Mouse (Mus musculus): ENCODE results near the gene Hspg2. TPM values are rescaled to one million over a fixed set of nuclear protein-coding genes. Genes with fewer than 3 reads are reported as not detected.

Hspg2 gene
- polyA plus RNA-seq, 1 experiment from 2014 or later = 67.2 TPM

GRCm38 (mm10) chr4:137498882-137499583 is 30.5 kb downstream of the Hspg2 start:
- DNase-seq (ENCODE audit: low spot score) = no peak
- Histone ChIP-seq H3K27me3 (replicated peaks; ENCODE audit: control insufficient read depth, insufficient read depth, low read length) (no peaks in the 10 kb centered on the region), H3K27ac (replicated peaks; ENCODE audit: low read depth, low read length) (peak overlapping the region; percentile 74), H3K9me3 (ENCODE audit: control insufficient read depth, low read length) (no peaks in the 10 kb centered on the region), H3K9ac (ENCODE audit: low read depth, low read length) (no peak overlapping the region), H3K4me1 (ENCODE audit: control insufficient read depth, insufficient read depth, low read length) (peaks cover 30% of the 10 kb centered on the region), H3K4me2 (ENCODE audit: low read depth, low read length) (no peak overlapping the region), H3K36me3 (ENCODE audit: control insufficient read depth, insufficient read depth, low read length) (peaks cover 28% of the 10 kb centered on the region), H3K4me3 (ENCODE audit: low read depth, low read length) (no peak overlapping the region)
- 86% methylated on average over 9 of the region's 9 CpGs for WGBS
- no peak for ATAC-seq (ENCODE audit: low read depth)

GRCm38 (mm10) chr4:137500149-137500548 is 31.6 kb downstream of the Hspg2 start:
- Histone ChIP-seq H3K4me1 (ENCODE audit: control insufficient read depth, insufficient read depth, low read length) (peaks cover 21% of the 10 kb centered on the region), H3K27ac (replicated peaks; ENCODE audit: low read depth, low read length) (no peak overlapping the region), H3K4me3 (ENCODE audit: low read depth, low read length) (no peak overlapping the region), H3K27me3 (replicated peaks; ENCODE audit: control insufficient read depth, insufficient read depth, low read length) (no peaks in the 10 kb centered on the region), H3K4me2 (ENCODE audit: low read depth, low read length) (no peak overlapping the region), H3K9ac (ENCODE audit: low read depth, low read length) (0 out of 2 replicates have a peak overlapping the region, but pooled peaks have one; percentile 31), H3K9me3 (ENCODE audit: control insufficient read depth, low read length) (no peaks in the 10 kb centered on the region), H3K36me3 (ENCODE audit: control insufficient read depth, insufficient read depth, low read length) (peaks cover 36% of the 10 kb centered on the region)
- DNase-seq (ENCODE audit: low spot score) (no peak), ATAC-seq (ENCODE audit: low read depth) (no peak)
- WGBS = 71% methylated on average over 12 of the region's 12 CpGs

GRCm38 (mm10) chr4:137500953-137501352 is 32.4 kb downstream of the Hspg2 start:
- peaks cover 20% of the 10 kb centered on the region for H3K4me1 ChIP-seq (ENCODE audit: control insufficient read depth, insufficient read depth, low read length)
- no peaks in the 10 kb centered on the region for H3K27me3 ChIP-seq (replicated peaks; ENCODE audit: control insufficient read depth, insufficient read depth, low read length)
- no peak for ATAC-seq (ENCODE audit: low read depth)
- DNase-seq (ENCODE audit: low spot score) = no peak
- 87% methylated on average over 5 of the region's 5 CpGs for WGBS
- H3K9me3 ChIP-seq (ENCODE audit: control insufficient read depth, low read length) = no peaks in the 10 kb centered on the region
- H3K36me3 ChIP-seq (ENCODE audit: control insufficient read depth, insufficient read depth, low read length) = peaks cover 41% of the 10 kb centered on the region
- no peak overlapping the region for H3K4me2 ChIP-seq (ENCODE audit: low read depth, low read length)
- no peak overlapping the region for H3K9ac ChIP-seq (ENCODE audit: low read depth, low read length)
- no peak overlapping the region for H3K4me3 ChIP-seq (ENCODE audit: low read depth, low read length)
- no peak overlapping the region for H3K27ac ChIP-seq (replicated peaks; ENCODE audit: low read depth, low read length)

DNA sequence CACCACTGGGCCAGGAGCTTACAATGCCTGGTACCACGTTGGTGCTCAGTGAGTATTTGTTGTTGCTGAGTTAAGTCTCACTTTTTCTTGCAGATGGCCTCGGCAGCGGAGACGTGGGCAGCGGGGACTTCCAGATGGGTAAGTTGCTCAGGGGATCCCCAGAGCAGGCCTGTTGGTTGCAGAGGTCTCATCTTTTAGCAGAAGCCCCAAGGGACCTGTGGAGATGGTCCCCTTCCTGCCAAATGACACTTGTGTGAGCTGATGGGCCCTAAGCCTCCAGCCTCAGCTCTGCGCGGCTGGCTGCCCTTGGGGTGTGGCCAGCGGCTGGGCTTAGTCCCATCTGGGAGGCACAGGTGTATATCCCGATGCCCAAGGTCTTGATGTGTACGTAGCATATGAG is 33.6 kb downstream of the Hspg2 start:
- Histone ChIP-seq H3K4me2 (ENCODE audit: low read depth, low read length) (no peak overlapping the region), H3K27ac (replicated peaks; ENCODE audit: low read depth, low read length) (no peak overlapping the region), H3K4me3 (ENCODE audit: low read depth, low read length) (no peak overlapping the region), H3K36me3 (ENCODE audit: control insufficient read depth, insufficient read depth, low read length) (peaks cover 44% of the 10 kb centered on the region), H3K4me1 (ENCODE audit: control insufficient read depth, insufficient read depth, low read length) (peaks cover 17% of the 10 kb centered on the region), H3K9ac (ENCODE audit: low read depth, low read length) (no peak overlapping the region), H3K27me3 (replicated peaks; ENCODE audit: control insufficient read depth, insufficient read depth, low read length) (no peaks in the 10 kb centered on the region), H3K9me3 (ENCODE audit: control insufficient read depth, low read length) (no peaks in the 10 kb centered on the region)
- ATAC-seq (ENCODE audit: low read depth) = no peak
- no peak for DNase-seq (ENCODE audit: low spot score)
- 86% methylated on average over 9 of the region's 10 CpGs for WGBS

- Histone ChIP-seq H3K9me3 (ENCODE audit: control insufficient read depth, low read length) (no peaks in the 10 kb centered on the region), H3K4me1 (ENCODE audit: control insufficient read depth, insufficient read depth, low read length) (peaks cover 13% of the 10 kb centered on the region), H3K27ac (replicated peaks; ENCODE audit: low read depth, low read length) (peak overlapping the region; percentile 28), H3K4me3 (ENCODE audit: low read depth, low read length) (no peak overlapping the region), H3K27me3 (replicated peaks; ENCODE audit: control insufficient read depth, insufficient read depth, low read length) (no peaks in the 10 kb centered on the region), H3K36me3 (ENCODE audit: control insufficient read depth, insufficient read depth, low read length) (peaks cover 50% of the 10 kb centered on the region), H3K4me2 (ENCODE audit: low read depth, low read length) (no peak overlapping the region), H3K9ac (ENCODE audit: low read depth, low read length) (no peak overlapping the region)
- ATAC-seq (ENCODE audit: low read depth) (no peak), DNase-seq (ENCODE audit: low spot score) (no peak)
- WGBS = 81% methylated on average over 7 of the region's 7 CpGs
Measured at GRCm38 (mm10) chr4:137502801-137503200, 34.2 kb downstream of the Hspg2 start.

- H3K27me3 ChIP-seq (replicated peaks; ENCODE audit: control insufficient read depth, insufficient read depth, low read length) = no peaks in the 10 kb centered on the region
- DNase-seq (ENCODE audit: low spot score) (no peak), ATAC-seq (ENCODE audit: low read depth) (peak; percentile 62)
- no peak overlapping the region for H3K9ac ChIP-seq (ENCODE audit: low read depth, low read length)
- H3K4me3 ChIP-seq (ENCODE audit: low read depth, low read length) = no peak overlapping the region
- H3K9me3 ChIP-seq (ENCODE audit: control insufficient read depth, low read length) = no peaks in the 10 kb centered on the region
- H3K27ac ChIP-seq (replicated peaks; ENCODE audit: low read depth, low read length) = peak overlapping the region; percentile 28; the same call in 1 of the 2 replicates
- WGBS = 73% methylated on average over 6 of the region's 6 CpGs
- peaks cover 5% of the 10 kb centered on the region for H3K4me1 ChIP-seq (ENCODE audit: control insufficient read depth, insufficient read depth, low read length)
- H3K4me2 ChIP-seq (ENCODE audit: low read depth, low read length) = no peak overlapping the region
- H3K36me3 ChIP-seq (ENCODE audit: control insufficient read depth, insufficient read depth, low read length) = peaks cover 57% of the 10 kb centered on the region
Measured at GRCm38 (mm10) chr4:137503509-137503971, 35.0 kb downstream of the Hspg2 start.

GRCm38 (mm10) chr4:137506629-137507028 is 38.1 kb downstream of the Hspg2 start:
- H3K4me1 ChIP-seq (ENCODE audit: control insufficient read depth, insufficient read depth, low read length) = no peaks in the 10 kb centered on the region
- H3K9ac ChIP-seq (ENCODE audit: low read depth, low read length) = no peak overlapping the region
- 93% methylated on average over 10 of the region's 10 CpGs for WGBS
- peaks cover 84% of the 10 kb centered on the region for H3K36me3 ChIP-seq (ENCODE audit: control insufficient read depth, insufficient read depth, low read length)
- no peak overlapping the region for H3K4me2 ChIP-seq (ENCODE audit: low read depth, low read length)
- H3K27me3 ChIP-seq (replicated peaks; ENCODE audit: control insufficient read depth, insufficient read depth, low read length) = no peaks in the 10 kb centered on the region
- H3K4me3 ChIP-seq (ENCODE audit: low read depth, low read length) = no peak overlapping the region
- no peaks in the 10 kb centered on the region for H3K9me3 ChIP-seq (ENCODE audit: control insufficient read depth, low read length)
- ATAC-seq (ENCODE audit: low read depth) = no peak
- no peak overlapping the region for H3K27ac ChIP-seq (replicated peaks; ENCODE audit: low read depth, low read length)
- no peak for DNase-seq (ENCODE audit: low spot score)

- WGBS = 82% methylated on average over 9 of the region's 9 CpGs
- Histone ChIP-seq H3K9ac (ENCODE audit: low read depth, low read length) (no peak overlapping the region), H3K27ac (replicated peaks; ENCODE audit: low read depth, low read length) (no peak overlapping the region), H3K4me3 (ENCODE audit: low read depth, low read length) (no peak overlapping the region), H3K4me2 (ENCODE audit: low read depth, low read length) (no peak overlapping the region), H3K9me3 (ENCODE audit: control insufficient read depth, low read length) (no peaks in the 10 kb centered on the region), H3K4me1 (ENCODE audit: control insufficient read depth, insufficient read depth, low read length) (no peaks in the 10 kb centered on the region), H3K36me3 (ENCODE audit: control insufficient read depth, insufficient read depth, low read length) (peaks cover 82% of the 10 kb centered on the region), H3K27me3 (replicated peaks; ENCODE audit: control insufficient read depth, insufficient read depth, low read length) (no peaks in the 10 kb centered on the region)
- ATAC-seq (ENCODE audit: low read depth) (no peak), DNase-seq (ENCODE audit: low spot score) (no peak)
Measured at GRCm38 (mm10) chr4:137509528-137509927, 41.0 kb downstream of the Hspg2 start.
